Mouse (Mus musculus): ENCODE measurements around the gene Sim1. TPM values are rescaled to one million over a fixed set of nuclear protein-coding genes. Genes with fewer than 3 reads are reported as not detected.
A peak's percentile ranks its signal among the peaks of the same experiment; 100 is the strongest.

The Sim1 gene
- polyA plus RNA-seq, 1 experiment from 2014 or later: 0.21 TPM

DNA sequence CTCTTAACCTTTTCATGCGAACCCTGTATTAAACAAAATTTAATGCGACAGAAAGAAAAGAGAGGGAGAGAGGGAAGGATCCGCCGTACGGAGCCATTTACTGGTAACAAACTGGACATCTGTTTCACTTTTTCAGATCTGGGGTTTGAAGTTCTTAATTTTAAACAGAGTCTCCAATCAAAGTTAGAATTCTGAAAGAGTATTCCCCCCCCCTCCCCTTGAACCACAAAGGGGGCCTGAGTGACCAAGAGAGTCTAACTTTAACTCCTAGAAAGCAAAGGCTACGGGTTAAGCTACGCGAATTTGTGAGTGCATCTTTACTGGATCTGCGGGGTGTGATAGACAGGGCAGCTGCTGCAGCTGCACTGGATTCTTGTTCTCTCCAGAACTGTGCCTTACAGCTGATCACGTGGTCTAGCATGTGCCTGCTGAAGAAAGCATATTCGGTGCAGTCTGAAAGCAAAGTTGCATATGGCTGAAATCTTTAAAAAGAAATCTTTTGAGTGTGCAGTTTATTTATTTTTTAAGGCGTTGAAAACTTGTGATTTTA, 16.4 kb downstream of the Sim1 start:
- peaks cover 62% of the 10 kb centered on the region for H3K27me3 ChIP-seq (ENCODE audit: control insufficient read depth, insufficient read depth, low read length)
- no peaks in the 10 kb centered on the region for H3K36me3 ChIP-seq (ENCODE audit: control insufficient read depth, insufficient read depth, low read length)
- no peaks in the 10 kb centered on the region for H3K9me3 ChIP-seq (replicated peaks; ENCODE audit: control insufficient read depth, low read length)
- peak overlapping the region; percentile 31 for H3K4me3 ChIP-seq (replicated peaks; ENCODE audit: low read length)
- H3K4me1 ChIP-seq (ENCODE audit: control insufficient read depth, insufficient read depth, low read length): 0 out of 2 replicates have a peak, but pooled peaks cover 5% of the 10 kb centered on the region
- peak overlapping the region; percentile 48 for H3K4me2 ChIP-seq (ENCODE audit: low read depth, low read length)
- no peak; the same call in 1 of the 2 replicates for ATAC-seq (ENCODE audit: insufficient read depth, low FRiP score)
- 8% methylated on average over 12 of the region's 12 CpGs for WGBS
- no peak overlapping the region for H3K9ac ChIP-seq (ENCODE audit: low read length)
- H3K27ac ChIP-seq (ENCODE audit: low read length): no peak overlapping the region

DNA sequence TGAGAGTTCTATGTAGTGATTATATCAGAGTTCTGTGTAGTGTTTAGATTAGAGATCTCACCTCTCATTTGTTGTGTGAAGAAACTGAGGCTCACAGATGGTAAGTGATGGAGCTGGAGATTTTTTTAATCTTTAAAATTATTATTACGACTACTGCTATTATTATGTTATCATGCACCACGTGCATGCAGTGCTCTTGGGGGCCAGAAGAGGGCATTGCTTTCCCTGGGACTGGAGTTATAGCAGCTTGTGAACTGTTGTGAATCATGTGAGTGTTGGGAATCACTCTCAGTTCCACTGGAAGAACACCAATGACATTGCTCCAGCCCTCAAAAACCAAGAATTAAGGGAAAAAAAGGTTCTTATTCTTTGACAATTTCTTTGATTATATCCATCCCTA, 21.1 kb downstream of the Sim1 start:
- 48% methylated on average over 2 of the region's 2 CpGs for WGBS
- Histone ChIP-seq H3K36me3 (ENCODE audit: control insufficient read depth, insufficient read depth, low read length) (no peaks in the 10 kb centered on the region), H3K4me1 (ENCODE audit: control insufficient read depth, insufficient read depth, low read length) (no peaks in the 10 kb centered on the region), H3K9me3 (replicated peaks; ENCODE audit: control insufficient read depth, low read length) (no peaks in the 10 kb centered on the region), H3K4me2 (ENCODE audit: low read depth, low read length) (no peak overlapping the region), H3K4me3 (replicated peaks; ENCODE audit: low read length) (no peak overlapping the region), H3K9ac (ENCODE audit: low read length) (no peak overlapping the region), H3K27ac (ENCODE audit: low read length) (no peak overlapping the region), H3K27me3 (ENCODE audit: control insufficient read depth, insufficient read depth, low read length) (peaks cover 16% of the 10 kb centered on the region)
- no peak for ATAC-seq (ENCODE audit: insufficient read depth, low FRiP score)

- Histone ChIP-seq H3K27ac (ENCODE audit: low read length) (no peak overlapping the region), H3K36me3 (ENCODE audit: control insufficient read depth, insufficient read depth, low read length) (no peaks in the 10 kb centered on the region), H3K27me3 (ENCODE audit: control insufficient read depth, insufficient read depth, low read length) (no peaks in the 10 kb centered on the region), H3K4me2 (ENCODE audit: low read depth, low read length) (no peak overlapping the region), H3K9me3 (replicated peaks; ENCODE audit: control insufficient read depth, low read length) (no peaks in the 10 kb centered on the region), H3K4me1 (ENCODE audit: control insufficient read depth, insufficient read depth, low read length) (no peaks in the 10 kb centered on the region), H3K4me3 (replicated peaks; ENCODE audit: low read length) (no peak overlapping the region), H3K9ac (ENCODE audit: low read length) (no peak overlapping the region)
- 65% methylated on average over 5 of the region's 5 CpGs for WGBS
- no peak for ATAC-seq (ENCODE audit: insufficient read depth, low FRiP score)
Measured at GRCm38 (mm10) chr10:50929281-50929680, 34.7 kb downstream of the Sim1 start.

GRCm38 (mm10) chr10:50935673-50936072, 41.1 kb downstream of the Sim1 start:
- no peak overlapping the region for H3K27ac ChIP-seq (ENCODE audit: low read length)
- no peaks in the 10 kb centered on the region for H3K9me3 ChIP-seq (replicated peaks; ENCODE audit: control insufficient read depth, low read length)
- no peak overlapping the region for H3K9ac ChIP-seq (ENCODE audit: low read length)
- no peak overlapping the region for H3K4me2 ChIP-seq (ENCODE audit: low read depth, low read length)
- H3K4me1 ChIP-seq (ENCODE audit: control insufficient read depth, insufficient read depth, low read length): no peaks in the 10 kb centered on the region
- H3K27me3 ChIP-seq (ENCODE audit: control insufficient read depth, insufficient read depth, low read length): no peaks in the 10 kb centered on the region
- no peak for ATAC-seq (ENCODE audit: insufficient read depth, low FRiP score)
- no peaks in the 10 kb centered on the region for H3K36me3 ChIP-seq (ENCODE audit: control insufficient read depth, insufficient read depth, low read length)
- no peak overlapping the region for H3K4me3 ChIP-seq (replicated peaks; ENCODE audit: low read length)

DNA sequence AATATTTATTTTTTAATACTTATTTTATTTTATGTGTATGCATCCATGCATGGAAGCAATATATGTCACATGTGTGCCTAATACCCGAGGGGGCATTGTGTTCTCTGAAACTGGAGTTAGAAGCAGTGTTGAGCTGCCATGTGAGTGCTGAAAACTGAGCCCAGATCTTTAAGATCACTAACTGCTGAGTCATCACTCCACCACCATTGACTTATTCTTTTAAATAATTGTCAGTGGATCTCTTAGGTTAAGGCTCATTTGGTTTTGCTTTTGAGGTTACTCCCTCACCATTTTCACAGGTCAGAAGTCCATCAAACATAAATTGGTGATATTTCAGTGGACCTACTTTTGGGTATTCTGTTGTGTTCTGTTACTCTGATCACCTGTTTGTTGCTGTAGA, 79.1 kb downstream of the Sim1 start:
- no peak overlapping the region for H3K9ac ChIP-seq (ENCODE audit: low read length)
- WGBS: 56% methylated on average over 1 of the region's 1 CpGs
- no peak overlapping the region for H3K4me2 ChIP-seq (ENCODE audit: low read depth, low read length)
- ATAC-seq (ENCODE audit: insufficient read depth, low FRiP score): no peak
- H3K27me3 ChIP-seq (ENCODE audit: control insufficient read depth, insufficient read depth, low read length): no peaks in the 10 kb centered on the region
- H3K9me3 ChIP-seq (replicated peaks; ENCODE audit: control insufficient read depth, low read length): no peaks in the 10 kb centered on the region
- no peaks in the 10 kb centered on the region for H3K36me3 ChIP-seq (ENCODE audit: control insufficient read depth, insufficient read depth, low read length)
- no peak overlapping the region for H3K27ac ChIP-seq (ENCODE audit: low read length)
- H3K4me1 ChIP-seq (ENCODE audit: control insufficient read depth, insufficient read depth, low read length): no peaks in the 10 kb centered on the region
- no peak overlapping the region for H3K4me3 ChIP-seq (replicated peaks; ENCODE audit: low read length)

- no peak for ATAC-seq (ENCODE audit: insufficient read depth, low FRiP score)
- Histone ChIP-seq H3K4me1 (ENCODE audit: control insufficient read depth, insufficient read depth, low read length) (no peaks in the 10 kb centered on the region), H3K9me3 (replicated peaks; ENCODE audit: control insufficient read depth, low read length) (no peaks in the 10 kb centered on the region), H3K27ac (ENCODE audit: low read length) (no peak overlapping the region), H3K9ac (ENCODE audit: low read length) (no peak overlapping the region), H3K36me3 (ENCODE audit: control insufficient read depth, insufficient read depth, low read length) (no peaks in the 10 kb centered on the region), H3K27me3 (ENCODE audit: control insufficient read depth, insufficient read depth, low read length) (no peaks in the 10 kb centered on the region), H3K4me2 (ENCODE audit: low read depth, low read length) (no peak overlapping the region), H3K4me3 (replicated peaks; ENCODE audit: low read length) (no peak overlapping the region)
- 75% methylated on average over 3 of the region's 3 CpGs for WGBS
Measured at GRCm38 (mm10) chr10:50981849-50982248, 87.3 kb downstream of the Sim1 start.

DNA sequence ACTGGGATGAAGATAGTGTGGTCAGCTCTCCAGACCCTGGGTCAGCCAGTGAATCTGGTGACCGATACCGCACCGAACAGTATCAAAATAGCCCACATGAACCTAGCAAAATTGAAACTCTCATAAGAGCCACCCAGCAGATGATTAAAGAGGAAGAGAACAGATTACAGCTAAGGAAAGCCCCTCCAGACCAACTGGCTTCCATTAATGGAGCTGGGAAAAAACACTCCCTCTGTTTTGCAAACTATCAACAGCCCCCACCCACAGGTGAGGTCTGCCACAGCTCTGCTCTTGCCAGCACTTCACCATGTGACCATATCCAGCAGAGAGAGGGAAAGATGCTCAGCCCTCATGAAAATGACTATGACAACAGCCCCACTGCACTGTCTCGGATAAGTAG, 89.1 kb downstream of the Sim1 start:
- H3K9ac ChIP-seq (ENCODE audit: low read length): no peak overlapping the region
- H3K27ac ChIP-seq (ENCODE audit: low read length): no peak overlapping the region
- WGBS: 87% methylated on average over 4 of the region's 4 CpGs
- H3K4me1 ChIP-seq (ENCODE audit: control insufficient read depth, insufficient read depth, low read length): no peaks in the 10 kb centered on the region
- H3K4me3 ChIP-seq (replicated peaks; ENCODE audit: low read length): no peak overlapping the region
- no peak for ATAC-seq (ENCODE audit: insufficient read depth, low FRiP score)
- no peaks in the 10 kb centered on the region for H3K9me3 ChIP-seq (replicated peaks; ENCODE audit: control insufficient read depth, low read length)
- no peak overlapping the region for H3K4me2 ChIP-seq (ENCODE audit: low read depth, low read length)
- H3K36me3 ChIP-seq (ENCODE audit: control insufficient read depth, insufficient read depth, low read length): no peaks in the 10 kb centered on the region
- no peaks in the 10 kb centered on the region for H3K27me3 ChIP-seq (ENCODE audit: control insufficient read depth, insufficient read depth, low read length)

DNA sequence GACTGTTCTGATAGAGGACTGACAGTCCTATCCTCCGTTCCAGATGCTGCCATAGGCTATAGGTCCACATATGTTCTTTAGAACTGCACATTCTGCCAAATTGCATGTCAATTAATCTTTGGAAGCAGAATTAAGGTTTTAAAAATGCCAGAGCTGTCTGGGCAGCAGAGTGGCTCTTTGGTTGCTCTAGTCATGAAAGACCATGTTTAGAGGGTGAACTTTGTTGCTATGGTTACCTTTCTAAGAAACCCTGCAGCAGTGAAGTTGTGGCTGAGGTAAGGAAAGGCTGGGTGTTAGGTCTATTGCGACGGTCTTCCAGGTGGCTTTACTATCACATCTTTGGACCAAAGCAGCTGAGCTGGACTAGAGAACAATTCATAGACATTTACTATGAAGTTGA, 113.2 kb downstream of the Sim1 start:
- H3K36me3 ChIP-seq (ENCODE audit: control insufficient read depth, insufficient read depth, low read length): no peaks in the 10 kb centered on the region
- H3K4me2 ChIP-seq (ENCODE audit: low read depth, low read length): no peak overlapping the region
- no peaks in the 10 kb centered on the region for H3K9me3 ChIP-seq (replicated peaks; ENCODE audit: control insufficient read depth, low read length)
- no peak overlapping the region for H3K9ac ChIP-seq (ENCODE audit: low read length)
- no peak overlapping the region for H3K27ac ChIP-seq (ENCODE audit: low read length)
- H3K4me3 ChIP-seq (replicated peaks; ENCODE audit: low read length): no peak overlapping the region
- WGBS: 64% methylated on average over 3 of the region's 3 CpGs
- ATAC-seq (ENCODE audit: insufficient read depth, low FRiP score): no peak
- no peaks in the 10 kb centered on the region for H3K27me3 ChIP-seq (ENCODE audit: control insufficient read depth, insufficient read depth, low read length)
- H3K4me1 ChIP-seq (ENCODE audit: control insufficient read depth, insufficient read depth, low read length): no peaks in the 10 kb centered on the region

DNA sequence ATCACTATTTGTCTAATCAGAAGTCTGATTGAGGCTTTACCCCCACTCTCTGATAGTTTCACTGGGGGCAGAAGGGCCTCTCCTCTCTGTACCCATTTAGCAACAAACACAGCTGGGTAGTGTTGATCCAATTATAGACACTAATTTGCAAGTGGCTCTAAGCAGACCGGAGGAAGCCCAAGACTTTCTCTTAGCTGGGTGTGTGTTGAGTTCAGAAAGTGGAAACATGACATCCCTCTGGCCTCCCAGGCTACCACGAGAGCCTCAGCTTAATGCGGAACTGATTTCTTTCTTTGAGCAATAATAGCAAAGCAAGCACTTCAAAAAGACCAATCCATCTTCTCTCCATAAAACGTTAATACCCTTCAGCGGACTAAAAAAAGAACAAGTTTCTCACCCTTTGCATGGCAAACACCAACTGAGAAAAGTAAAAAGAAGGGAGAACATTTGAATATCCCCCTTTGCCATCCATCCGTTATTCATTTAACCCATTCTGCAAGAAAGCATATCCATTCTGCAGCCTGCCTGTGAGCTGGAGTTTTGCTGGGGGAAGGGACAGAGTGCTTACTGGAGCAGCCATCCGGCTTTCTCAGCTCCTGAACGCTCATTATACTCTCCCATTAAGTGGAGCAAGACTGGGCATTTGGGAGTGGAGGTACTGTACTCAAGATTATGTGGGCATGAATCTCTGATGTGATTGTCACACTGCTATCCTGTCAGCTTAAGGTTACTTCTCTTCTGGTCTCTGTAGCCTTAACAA, 117.0 kb downstream of the Sim1 start:
- Histone ChIP-seq H3K4me1 (ENCODE audit: control insufficient read depth, insufficient read depth, low read length) (no peaks in the 10 kb centered on the region), H3K9ac (ENCODE audit: low read length) (no peak overlapping the region), H3K9me3 (replicated peaks; ENCODE audit: control insufficient read depth, low read length) (no peaks in the 10 kb centered on the region), H3K4me2 (ENCODE audit: low read depth, low read length) (no peak overlapping the region), H3K36me3 (ENCODE audit: control insufficient read depth, insufficient read depth, low read length) (no peaks in the 10 kb centered on the region), H3K27me3 (ENCODE audit: control insufficient read depth, insufficient read depth, low read length) (no peaks in the 10 kb centered on the region), H3K4me3 (replicated peaks; ENCODE audit: low read length) (no peak overlapping the region), H3K27ac (ENCODE audit: low read length) (no peak overlapping the region)
- 26% methylated on average over 8 of the region's 8 CpGs for WGBS
- no peak for ATAC-seq (ENCODE audit: insufficient read depth, low FRiP score)
